ENCODE assay signal across 19 mouse cellular contexts in genomic region chr2:65783392-65783791, GRCm38 (mm10).
A peak's percentile ranks its signal among the peaks of the same experiment; 100 is the strongest.
DNase-seq lines count a peak whose midpoint lies in the region; TF ChIP-seq lines count a peak whose summit lies in the region.
"Had no signal": no experiment of that assay in that cellular context is flagged by ENCODE, and none has a peak within 500 bp of the region (broad histone marks: within the 10 kb centered on the region; RNA-seq: fewer than 3 reads in every experiment).

No protein-coding gene starts in this region.

- in situ Hi-C loops in CH12.LX (cut with MboI; ENCODE audit: low pct_ligation_motif_present, low pct_unique_long_range_greater_than_20kb, low sequenced_read_pairs): no loop called here

- H3K4me3 ChIP-seq in layer of hippocampus, adult 2 months: no peak overlapping the region
- H3K4me3 ChIP-seq in CH12.LX (replicated peaks in 1 of 3; ENCODE audit: low read depth in 2 of 3, low read length in 2 of 3, poor library complexity in 1 of 3): no peak overlapping the region

- peak; percentile 85 for TF ChIP-seq EP300 in CH12.LX (IDR thresholded peaks at IDR 0.05; ENCODE audit: low read length)

- H3K27ac ChIP-seq in layer of hippocampus, adult 2 months: peak overlapping the region; percentile 43; the same call in 1 of the 2 replicates
- no peak overlapping the region for H3K27ac ChIP-seq in CH12.LX (ENCODE audit: insufficient read depth, low read depth)

- H3K9ac ChIP-seq in CH12.LX (ENCODE audit: insufficient read depth, low read depth): no peak overlapping the region

- no peaks in the 10 kb centered on the region for H3K36me3 ChIP-seq in CH12.LX (replicated peaks in 1 of 2; ENCODE audit: control insufficient read depth in 1 of 2, insufficient read depth in 1 of 2, low read length in 1 of 2)
- H3K36me3 ChIP-seq in splenic B cell, adult 2 months (ENCODE audit: control insufficient read depth, insufficient read depth, low read length, poor library complexity, severe bottlenecking): no peaks in the 10 kb centered on the region
- H3K36me3 ChIP-seq: G1E had no signal

- peaks cover 9% of the 10 kb centered on the region for H3K9me3 ChIP-seq in CH12.LX (replicated peaks; ENCODE audit: low read length)

- no peak for DNase-seq in layer of hippocampus, adult 2 months (ENCODE audit: low spot score in 2 of 2)
- DNase-seq in layer of hippocampus, adult 8-10 months (ENCODE audit: low spot score in 2 of 2): no peak
- DNase-seq in CH12.LX (ENCODE audit: extremely low read depth): peak; percentile 31
- peak; percentile 14 for DNase-seq in splenic B cell, adult 2 months (ENCODE audit: low read depth, low spot score)
- DNase-seq in c-Kit-positive CD71-positive TER-119-positive erythroid progenitor cells, embryonic 14.5 days (ENCODE audit: low spot score): no peak
- DNase-seq in urinary bladder, postnatal 10 days (ENCODE audit: low spot score): no peak
- DNase-seq: adrenal gland, adult 2 months; adrenal gland, adult 8-10 months; adrenal gland, postnatal 10 days; adrenal gland, postnatal 14 days; adrenal gland, postnatal 25 days; adrenal gland, postnatal 36 days; B cell, adult 2 months; cerebellum, adult 11 months; cerebellum, adult 11-12 months; cerebellum, adult 18-20 months; cerebellum, adult 2 months; cerebellum, adult 8-10 months had no signal

- no peaks in the 10 kb centered on the region for H3K79me2 ChIP-seq in CH12.LX (replicated peaks; ENCODE audit: control insufficient read depth, extremely low read depth, insufficient read depth, poor library complexity, severe bottlenecking)

- no peak for TF ChIP-seq RAD21 in CH12.LX (IDR thresholded peaks at IDR 0.05; ENCODE audit: low read depth, low read length)

- H3K4me2 ChIP-seq in CH12.LX (ENCODE audit: insufficient read depth, low read depth, poor library complexity, severe bottlenecking): no peak overlapping the region

- no peaks in the 10 kb centered on the region for H3K4me1 ChIP-seq in CH12.LX (ENCODE audit: control insufficient read depth in 1 of 2, insufficient read depth in 2 of 2)

- no peaks in the 10 kb centered on the region for H3K27me3 ChIP-seq in CH12.LX (replicated peaks)
- H3K27me3 ChIP-seq in splenic B cell, adult 2 months (ENCODE audit: control insufficient read depth, insufficient read depth, low read length, poor library complexity, severe bottlenecking): no peaks in the 10 kb centered on the region

- TF ChIP-seq CTCF in layer of hippocampus, adult 2 months (conservative IDR thresholded peaks at IDR 0.05): no peak
- no peak for TF ChIP-seq CTCF in CH12.LX (conservative IDR thresholded peaks at IDR 0.05 in 1 of 2, IDR thresholded peaks at IDR 0.05 in 1 of 2; ENCODE audit: low read depth in 2 of 2, low read length in 2 of 2)

- no peak for TF ChIP-seq POLR2A in CH12.LX (IDR thresholded peaks at IDR 0.05; ENCODE audit: low read depth, low read length)

- dilution Hi-C loops in CH12.LX (cut with MboI; ENCODE audit: extremely low pct_ligation_motif_present, extremely low pct_unique_long_range_greater_than_20kb, low sequenced_read_pairs): no loop called here

TF ChIP-seq in CH12.LX, 34 proteins besides CTCF, POLR2A, EP300 and RAD21:
- TF ChIP-seq ZKSCAN1 (IDR thresholded peaks at IDR 0.05; ENCODE audit: borderline replicate concordance, low read depth, low read length) (no peak), TCF12 (IDR thresholded peaks at IDR 0.05; ENCODE audit: low read depth, low read length) (peak; percentile 60; the same call in 1 of the 2 replicates), IRF4 (IDR thresholded peaks at IDR 0.05; ENCODE audit: low read depth, low read length) (peak; percentile 79), HCFC1 (IDR thresholded peaks at IDR 0.05; ENCODE audit: low read depth, low read length) (no peak), BHLHE40 (IDR thresholded peaks at IDR 0.05; ENCODE audit: low read depth, low read length) (no peak), ETS1 (conservative IDR thresholded peaks at IDR 0.05; ENCODE audit: low read depth, low read length) (no peak), ELF1 (IDR thresholded peaks at IDR 0.05; ENCODE audit: low read depth, low read length) (no peak), USF1 (IDR thresholded peaks at IDR 0.05; ENCODE audit: low read depth, low read length) (no peak), MAX (IDR thresholded peaks at IDR 0.05; ENCODE audit: low read length) (no peak), JUN (IDR thresholded peaks at IDR 0.05; ENCODE audit: insufficient read depth, low read depth, low read length) (no peak)

Comparison
In these comparisons a context has a peak if more than half of its experiments do, and no peak if none do; other contexts are left out.
1. DNase-seq: peak in CH12.LX (single experiment) and splenic B cell, adult 2 months (single experiment); none in layer of hippocampus, adult 2 months (0 of 2), layer of hippocampus, adult 8-10 months (0 of 2), c-Kit-positive CD71-positive TER-119-positive erythroid progenitor cells, embryonic 14.5 days (single experiment) and urinary bladder, postnatal 10 days (single experiment).